Mouse (Mus musculus): ENCODE data around the gene Ift122. TPM values are rescaled to one million over a fixed set of nuclear protein-coding genes. Genes with fewer than 3 reads are reported as not detected.

Ift122 gene
- polyA plus RNA-seq, 1 experiment from 2014 or later, result 26.8 TPM

GRCm38 (mm10) chr6:115905568-115905967 is 52.3 kb downstream of the Ift122 start:
- H3K36me3 ChIP-seq, result peaks cover 45% of the 10 kb centered on the region

GRCm38 (mm10) chr6:115906455-115906854 is 53.2 kb downstream of the Ift122 start:
- H3K36me3 ChIP-seq, result peaks cover 45% of the 10 kb centered on the region

More at GRCm38 (mm10) chr6:115905568-115905967, 52.3 kb downstream of the Ift122 start:
- peaks cover 27% of the 10 kb centered on the region for H3K4me1 ChIP-seq
- no peak overlapping the region for H3K27ac ChIP-seq (replicated peaks)
- DNase-seq (ENCODE audit: low spot score), result no peak
- no peaks in the 10 kb centered on the region for H3K9me3 ChIP-seq (replicated peaks)
- no peak overlapping the region for H3K4me3 ChIP-seq
- no peaks in the 10 kb centered on the region for H3K27me3 ChIP-seq (ENCODE audit: low read depth, poor library complexity, severe bottlenecking)
- WGBS, result 90% methylated on average over 6 of the region's 6 CpGs

GRCm38 (mm10) chr6:115906871-115907270 is 53.6 kb downstream of the Ift122 start:
- no peak overlapping the region for H3K27ac ChIP-seq (replicated peaks)

More at GRCm38 (mm10) chr6:115906455-115906854, 53.2 kb downstream of the Ift122 start:
- H3K27ac ChIP-seq (replicated peaks), result no peak overlapping the region
- no peak for DNase-seq (ENCODE audit: low spot score)
- no peaks in the 10 kb centered on the region for H3K9me3 ChIP-seq (replicated peaks)
- H3K27me3 ChIP-seq (ENCODE audit: low read depth, poor library complexity, severe bottlenecking), result no peaks in the 10 kb centered on the region
- peaks cover 24% of the 10 kb centered on the region for H3K4me1 ChIP-seq
- WGBS, result 79% methylated on average over 1 of the region's 1 CpGs
- no peak overlapping the region for H3K4me3 ChIP-seq

GRCm38 (mm10) chr6:115908421-115908982 is 55.2 kb downstream of the Ift122 start:
- peaks cover 39% of the 10 kb centered on the region for H3K36me3 ChIP-seq
- no peaks in the 10 kb centered on the region for H3K27me3 ChIP-seq (ENCODE audit: low read depth, poor library complexity, severe bottlenecking)
- DNase-seq (ENCODE audit: low spot score), result no peak
- 46% methylated on average over 6 of the region's 6 CpGs for WGBS
- H3K9me3 ChIP-seq (replicated peaks), result no peaks in the 10 kb centered on the region
- peak overlapping the region; percentile 13; the same call in 1 of the 2 replicates for H3K27ac ChIP-seq (replicated peaks)
- no peak overlapping the region for H3K4me3 ChIP-seq
- H3K4me1 ChIP-seq, result peaks cover 20% of the 10 kb centered on the region

More at GRCm38 (mm10) chr6:115906871-115907270, 53.6 kb downstream of the Ift122 start:
- Histone ChIP-seq H3K4me3 (no peak overlapping the region), H3K27me3 (ENCODE audit: low read depth, poor library complexity, severe bottlenecking) (no peaks in the 10 kb centered on the region), H3K4me1 (peaks cover 20% of the 10 kb centered on the region), H3K36me3 (peaks cover 45% of the 10 kb centered on the region), H3K9me3 (replicated peaks) (no peaks in the 10 kb centered on the region)
- no peak for DNase-seq (ENCODE audit: low spot score)
- WGBS, result 93% methylated on average over 2 of the region's 2 CpGs

- Histone ChIP-seq H3K4me1 (peaks cover 20% of the 10 kb centered on the region), H3K27me3 (ENCODE audit: low read depth, poor library complexity, severe bottlenecking) (no peaks in the 10 kb centered on the region), H3K9me3 (replicated peaks) (no peaks in the 10 kb centered on the region), H3K4me3 (no peak overlapping the region), H3K27ac (replicated peaks) (no peak overlapping the region), H3K36me3 (peaks cover 40% of the 10 kb centered on the region)
- 61% methylated on average over 3 of the region's 3 CpGs for WGBS
- DNase-seq (ENCODE audit: low spot score), result no peak
Measured at GRCm38 (mm10) chr6:115909052-115909451, 55.8 kb downstream of the Ift122 start.

- no peak overlapping the region for H3K4me3 ChIP-seq
- no peak for DNase-seq (ENCODE audit: low spot score)
- peaks cover 39% of the 10 kb centered on the region for H3K36me3 ChIP-seq
- H3K27ac ChIP-seq (replicated peaks), result no peak overlapping the region
- H3K27me3 ChIP-seq (ENCODE audit: low read depth, poor library complexity, severe bottlenecking), result no peaks in the 10 kb centered on the region
- no peaks in the 10 kb centered on the region for H3K9me3 ChIP-seq (replicated peaks)
- 66% methylated on average over 8 of the region's 8 CpGs for WGBS
- H3K4me1 ChIP-seq, result peaks cover 20% of the 10 kb centered on the region
Measured at GRCm38 (mm10) chr6:115909940-115910339, 56.7 kb downstream of the Ift122 start.

- 87% methylated on average over 6 of the region's 6 CpGs for WGBS
- peaks cover 27% of the 10 kb centered on the region for H3K36me3 ChIP-seq
Measured at GRCm38 (mm10) chr6:115911763-115912162, 58.5 kb downstream of the Ift122 start.

GRCm38 (mm10) chr6:115913482-115913881 is 60.2 kb downstream of the Ift122 start:
- H3K4me1 ChIP-seq, result peaks cover 15% of the 10 kb centered on the region
- no peak overlapping the region for H3K4me3 ChIP-seq
- 89% methylated on average over 10 of the region's 10 CpGs for WGBS
- DNase-seq (ENCODE audit: low spot score), result no peak
- no peaks in the 10 kb centered on the region for H3K9me3 ChIP-seq (replicated peaks)
- no peaks in the 10 kb centered on the region for H3K27me3 ChIP-seq (ENCODE audit: low read depth, poor library complexity, severe bottlenecking)
- no peak overlapping the region for H3K27ac ChIP-seq (replicated peaks)
- peaks cover 28% of the 10 kb centered on the region for H3K36me3 ChIP-seq

More at GRCm38 (mm10) chr6:115911763-115912162, 58.5 kb downstream of the Ift122 start:
- Histone ChIP-seq H3K27ac (replicated peaks) (no peak overlapping the region), H3K27me3 (ENCODE audit: low read depth, poor library complexity, severe bottlenecking) (no peaks in the 10 kb centered on the region), H3K4me1 (peaks cover 20% of the 10 kb centered on the region), H3K4me3 (no peak overlapping the region), H3K9me3 (replicated peaks) (no peaks in the 10 kb centered on the region)
- DNase-seq (ENCODE audit: low spot score), result no peak

GRCm38 (mm10) chr6:115914511-115915202 is 61.4 kb downstream of the Ift122 start:
- DNase-seq (ENCODE audit: low spot score), result no peak
- Histone ChIP-seq H3K9me3 (replicated peaks) (no peaks in the 10 kb centered on the region), H3K36me3 (peaks cover 30% of the 10 kb centered on the region), H3K4me3 (no peak overlapping the region), H3K27ac (replicated peaks) (no peak overlapping the region), H3K27me3 (ENCODE audit: low read depth, poor library complexity, severe bottlenecking) (no peaks in the 10 kb centered on the region), H3K4me1 (peaks cover 4% of the 10 kb centered on the region)
- WGBS, result 92% methylated on average over 15 of the region's 15 CpGs

- Histone ChIP-seq H3K27ac (replicated peaks) (no peak overlapping the region), H3K27me3 (ENCODE audit: low read depth, poor library complexity, severe bottlenecking) (no peaks in the 10 kb centered on the region), H3K9me3 (replicated peaks) (no peaks in the 10 kb centered on the region), H3K4me3 (no peak overlapping the region), H3K36me3 (peaks cover 25% of the 10 kb centered on the region), H3K4me1 (no peaks in the 10 kb centered on the region)
- no peak for DNase-seq (ENCODE audit: low spot score)
- 89% methylated on average over 17 of the region's 17 CpGs for WGBS
Measured at GRCm38 (mm10) chr6:115915601-115916445, 62.6 kb downstream of the Ift122 start.

GRCm38 (mm10) chr6:115916611-115917010 is 63.3 kb downstream of the Ift122 start:
- H3K4me1 ChIP-seq, result no peaks in the 10 kb centered on the region
- no peak overlapping the region for H3K27ac ChIP-seq (replicated peaks)
- H3K36me3 ChIP-seq, result peaks cover 25% of the 10 kb centered on the region
- H3K4me3 ChIP-seq, result no peak overlapping the region
- WGBS, result 94% methylated on average over 5 of the region's 5 CpGs
- no peak for DNase-seq (ENCODE audit: low spot score)
- no peaks in the 10 kb centered on the region for H3K27me3 ChIP-seq (ENCODE audit: low read depth, poor library complexity, severe bottlenecking)
- no peaks in the 10 kb centered on the region for H3K9me3 ChIP-seq (replicated peaks)

GRCm38 (mm10) chr6:115918615-115919014 is 65.3 kb downstream of the Ift122 start:
- H3K9me3 ChIP-seq (replicated peaks), result no peaks in the 10 kb centered on the region
- no peak for DNase-seq (ENCODE audit: low spot score)
- no peaks in the 10 kb centered on the region for H3K27me3 ChIP-seq (ENCODE audit: low read depth, poor library complexity, severe bottlenecking)
- H3K36me3 ChIP-seq, result peaks cover 25% of the 10 kb centered on the region
- H3K27ac ChIP-seq (replicated peaks), result 0 out of 2 replicates have a peak overlapping the region, but pooled peaks have one; percentile 17
- H3K4me3 ChIP-seq, result no peak overlapping the region
- H3K4me1 ChIP-seq, result no peaks in the 10 kb centered on the region
- WGBS, result 74% methylated on average over 1 of the region's 1 CpGs

Measured in midbrain, embryonic 10.5 days (tissue).